Mouse (Mus musculus) thymus, adult 2 months (tissue): ENCODE results near the gene Olfr1357. TPM values are rescaled to one million over a fixed set of nuclear protein-coding genes. Genes with fewer than 3 reads are reported as not detected.
A peak's percentile ranks its signal among the peaks of the same experiment; 100 is the strongest.

Experiments
- DNase-seq: peaks from one replicate; pipeline ENCODE4 v3.0.0; 2021
- H3K27ac ChIP-seq: fragments of 200-500 bp; 2 replicates; pipeline ENCODE4 v1.5.1; 2012; ENCODE audit warnings: low read length, control low read depth; ENCODE audit not compliant: control insufficient read depth, insufficient read depth
- H3K27me3 ChIP-seq: fragments of 200-500 bp; 2 replicates; pipeline ENCODE4 v1.6.1; 2012; ENCODE audit warnings: mild to moderate bottlenecking, low read length, moderate library complexity, mixed read lengths; ENCODE audit not compliant: control insufficient read depth, insufficient read depth
- H3K36me3 ChIP-seq: fragments of 200-500 bp; 2 replicates; pipeline ENCODE4 v1.6.1; 2012; ENCODE audit warnings: mild to moderate bottlenecking, low read length, moderate library complexity; ENCODE audit not compliant: control insufficient read depth, insufficient read depth
- H3K4me1 ChIP-seq: fragments of 200-500 bp; replicated peaks from 2 replicates; pipeline ENCODE4 v1.6.1; 2012; ENCODE audit warnings: low read length; ENCODE audit not compliant: control insufficient read depth, insufficient read depth
- H3K4me3 ChIP-seq: fragments of 200-500 bp; 2 replicates; pipeline ENCODE4 v1.5.1; 2012; ENCODE audit warnings: mild to moderate bottlenecking, low read length, control low read depth, moderate library complexity; ENCODE audit not compliant: control insufficient read depth, insufficient read depth
- CTCF ChIP-seq: fragments of 200-500 bp; IDR thresholded peaks from 2 replicates; pipeline ENCODE4 v1.5.1; 2012; ENCODE audit warnings: mild to moderate bottlenecking, control low read depth, low read length, moderate library complexity, borderline replicate concordance; ENCODE audit not compliant: control insufficient read depth, poor library complexity, insufficient read depth; ENCODE audit errors: extremely low read depth
- POLR2A ChIP-seq: fragments of 200-500 bp; IDR thresholded peaks from 2 replicates; pipeline ENCODE4 v1.6.1; 2012; ENCODE audit warnings: mild to moderate bottlenecking, low read length, control low read depth, moderate library complexity; ENCODE audit not compliant: control insufficient read depth, poor library complexity, insufficient read depth; ENCODE audit errors: extremely low read depth
- WGBS: fragments of 180-500 bp; shearing (Covaris S2); methylation state at CpG from one replicate; pipeline ENCODE4 v1.1.7; 2018; 5-methylcytosine and 5-hydroxymethylcytosine counted together
- polyA plus RNA-seq: library from polyadenylated mRNA; depleted of rRNA; stranded (reverse); fragments of >200 nt; gene quantifications from 2 replicates; pipeline ENCODE4 v1.2.3, GENCODE M21; 2012; rRNA removed

Olfr1357 gene
- polyA plus RNA-seq, 1 experiment = not detected

GRCm38 (mm10) chr10:78574250-78575104 lies 43.4 kb downstream of the Olfr1357 start, which contains the start of gene Ilvbl:
Ilvbl (plus strand) TSS chr10:78574346.
- Histone ChIP-seq H3K36me3 (peaks cover 7% of the 10 kb centered on the region), H3K27me3 (no peaks in the 10 kb centered on the region), H3K27ac (peak within 1 kb of the TSS; percentile 93), H3K4me1 (peaks cover 34% of the 10 kb centered on the region), H3K4me3 (peak within 1 kb of the TSS; percentile 87)
- peak; percentile 96 for DNase-seq
- TF ChIP-seq POLR2A (peak; percentile 74), CTCF (0 out of 2 replicates have a peak, but pooled peaks have one; percentile 37)
- WGBS = under 1% methylated on average over 51 of the region's 51 CpGs

- Histone ChIP-seq H3K27ac (no peak overlapping the region), H3K27me3 (no peaks in the 10 kb centered on the region), H3K4me1 (peaks cover 22% of the 10 kb centered on the region), H3K36me3 (no peaks in the 10 kb centered on the region), H3K4me3 (no peak overlapping the region)
- WGBS = 55% methylated on average over 3 of the region's 3 CpGs
- no peak for DNase-seq
- no peak for TF ChIP-seq CTCF
- TF ChIP-seq POLR2A = no peak
These were observed 44.6 kb downstream of the Olfr1357 start for GRCm38 (mm10) chr10:78573226-78573625.

GRCm38 (mm10) chr10:78570897-78571296 lies 47.0 kb downstream of the Olfr1357 start:
- no peaks in the 10 kb centered on the region for H3K36me3 ChIP-seq
- H3K4me1 ChIP-seq = peaks cover 6% of the 10 kb centered on the region
- 96% methylated on average over 2 of the region's 2 CpGs for WGBS
- no peak for DNase-seq
- TF ChIP-seq POLR2A (no peak), CTCF (no peak)
- H3K27ac ChIP-seq = no peak overlapping the region
- H3K4me3 ChIP-seq = no peak overlapping the region
- no peaks in the 10 kb centered on the region for H3K27me3 ChIP-seq

- 80% methylated on average over 6 of the region's 6 CpGs for WGBS
These were observed 47.5 kb downstream of the Olfr1357 start for GRCm38 (mm10) chr10:78570416-78570815.

GRCm38 (mm10) chr10:78569686-78570085 lies 48.2 kb downstream of the Olfr1357 start:
- TF ChIP-seq CTCF (no peak), POLR2A (no peak)
- 85% methylated on average over 3 of the region's 3 CpGs for WGBS
- H3K27me3 ChIP-seq = no peaks in the 10 kb centered on the region

More at GRCm38 (mm10) chr10:78570416-78570815, 47.5 kb downstream of the Olfr1357 start:
- H3K27me3 ChIP-seq = no peaks in the 10 kb centered on the region
- no peak overlapping the region for H3K27ac ChIP-seq
- 0 out of 2 replicates have a peak, but pooled peaks cover 2% of the 10 kb centered on the region for H3K4me1 ChIP-seq
- H3K36me3 ChIP-seq = no peaks in the 10 kb centered on the region
- no peak for DNase-seq
- no peak overlapping the region for H3K4me3 ChIP-seq
- TF ChIP-seq POLR2A (no peak), CTCF (no peak)

GRCm38 (mm10) chr10:78569191-78569590 lies 48.7 kb downstream of the Olfr1357 start:
- Histone ChIP-seq H3K27ac (no peak overlapping the region), H3K4me3 (no peak overlapping the region), H3K27me3 (no peaks in the 10 kb centered on the region), H3K36me3 (no peaks in the 10 kb centered on the region), H3K4me1 (0 out of 2 replicates have a peak, but pooled peaks cover 2% of the 10 kb centered on the region)
- TF ChIP-seq POLR2A (no peak), CTCF (no peak)
- no peak for DNase-seq
- 96% methylated on average over 3 of the region's 3 CpGs for WGBS

More at GRCm38 (mm10) chr10:78569686-78570085, 48.2 kb downstream of the Olfr1357 start:
- Histone ChIP-seq H3K4me3 (no peak overlapping the region), H3K4me1 (0 out of 2 replicates have a peak, but pooled peaks cover 2% of the 10 kb centered on the region), H3K36me3 (no peaks in the 10 kb centered on the region), H3K27ac (no peak overlapping the region)
- DNase-seq = no peak

- Histone ChIP-seq H3K27me3 (no peaks in the 10 kb centered on the region), H3K4me3 (no peak overlapping the region), H3K36me3 (no peaks in the 10 kb centered on the region), H3K27ac (no peak overlapping the region), H3K4me1 (no peaks in the 10 kb centered on the region)
- TF ChIP-seq CTCF = no peak
- TF ChIP-seq POLR2A = no peak
- no peak for DNase-seq
- WGBS = 97% methylated on average over 1 of the region's 1 CpGs
These were observed 52.8 kb downstream of the Olfr1357 start for GRCm38 (mm10) chr10:78565070-78565469.

Other genes starting within 250 kb of the Olfr1357 start
- gene Rrp1, start 205.0 kb downstream of the Olfr1357 start, polyA plus RNA-seq = 133 and 164 TPM in 2 replicates
- 212 and 247 TPM in 2 replicates for gene Cstb, start 192.4 kb downstream of the Olfr1357 start, polyA plus RNA-seq
- gene Pdxk, start 153.1 kb downstream of the Olfr1357 start, polyA plus RNA-seq = 26.1 and 28.8 TPM in 2 replicates
- 0.09 TPM in 1 of 2 replicates, not detected in the other for gene Olfr1358, start 100.6 kb downstream of the Olfr1357 start, polyA plus RNA-seq
- 235 and 243 TPM in 2 replicates for gene Ilvbl, start 43.7 kb downstream of the Olfr1357 start, polyA plus RNA-seq
- gene Syde1, start 26.1 kb downstream of the Olfr1357 start, polyA plus RNA-seq = 12.2 and 12.3 TPM in 2 replicates
- 0.06 and 0.24 TPM in 2 replicates for gene Casp14, start 100.2 kb upstream of the Olfr1357 start, polyA plus RNA-seq
- gene Ccdc105, start 135.0 kb upstream of the Olfr1357 start, polyA plus RNA-seq = 0.13 TPM in 1 of 2 replicates, not detected in the other
- not detected in 2 replicates for gene Slc1a6, start 162.4 kb upstream of the Olfr1357 start, polyA plus RNA-seq
- not detected in 2 replicates for gene Olfr1356, start 234.1 kb upstream of the Olfr1357 start, polyA plus RNA-seq